Mouse (Mus musculus) forebrain, embryonic 14.5 days (tissue): ENCODE data around the gene Adamts3. TPM values are rescaled to one million over a fixed set of nuclear protein-coding genes. Genes with fewer than 3 reads are reported as not detected.

Source experiments
- ATAC-seq: fragments of 200-750 bp; cut with Nextera tagmentation; 2 replicates; pipeline ENCODE4 v1.8.0; 2017; ENCODE audit warnings: mild to moderate bottlenecking, moderate library complexity
- DNase-seq: peaks from one replicate; pipeline ENCODE4 v3.0.0-alpha.2; 2015; ENCODE audit warnings: low spot score
- H3K27ac ChIP-seq: fragments of 300-500 bp; sonication (generic); 2 replicates; pipeline ENCODE4 v1.5.1; 2014; ENCODE audit warnings: low read depth, mild to moderate bottlenecking, control low read depth, low read length, moderate library complexity
- H3K27me3 ChIP-seq: fragments of 300-500 bp; sonication (generic); replicated peaks from 2 replicates; pipeline ENCODE4 v1.6.1; 2014; ENCODE audit warnings: low read length, control low read depth, mixed read lengths; ENCODE audit not compliant: control insufficient read depth, insufficient read depth
- H3K36me3 ChIP-seq: fragments of 300-500 bp; sonication (generic); 2 replicates; pipeline ENCODE4 v1.6.1; 2014; ENCODE audit warnings: low read length, control low read depth; ENCODE audit not compliant: control insufficient read depth, insufficient read depth
- H3K4me1 ChIP-seq: fragments of 300-500 bp; sonication (generic); 2 replicates; pipeline ENCODE4 v1.6.1; 2014; ENCODE audit warnings: antibody characterized with exemption, low read length, control low read depth; ENCODE audit not compliant: control insufficient read depth, insufficient read depth
- H3K4me2 ChIP-seq: fragments of 300-500 bp; sonication (generic); 2 replicates; pipeline ENCODE4 v1.6.1; 2014; ENCODE audit warnings: mild to moderate bottlenecking, control low read depth, low read length
- H3K4me3 ChIP-seq: fragments of 300-500 bp; sonication (generic); 2 replicates; pipeline ENCODE4 v1.5.1; 2014; ENCODE audit warnings: low read depth, low read length, control low read depth
- H3K9ac ChIP-seq: fragments of 300-500 bp; sonication (generic); 2 replicates; pipeline ENCODE4 v1.6.1; 2014; ENCODE audit warnings: mild to moderate bottlenecking, low read length, control low read depth, moderate library complexity
- H3K9me3 ChIP-seq: fragments of 300-500 bp; sonication (generic); replicated peaks from 2 replicates; pipeline ENCODE4 v1.6.1; 2016; ENCODE audit warnings: low read length, control low read depth, mixed read lengths; ENCODE audit not compliant: control insufficient read depth
- WGBS: fragments of 180-500 bp; shearing (Covaris S2); extraction: QIAGEN DNeasy Blood & Tissue Kit; methylation state at CpG from one replicate; pipeline ENCODE4 v1.1.7; 2014; 5-methylcytosine and 5-hydroxymethylcytosine counted together
- polyA plus RNA-seq: library from polyadenylated mRNA; unstranded; fragments of >200 nt; fragmentation: Nextera tagmentation; extraction: Ambion mirVana; gene quantifications from 2 replicates; pipeline ENCODE4 v1.2.1, GENCODE M21; 2014

Adamts3 gene
- polyA plus RNA-seq, 1 experiment from 2014 or later = 14.6 TPM

DNA sequence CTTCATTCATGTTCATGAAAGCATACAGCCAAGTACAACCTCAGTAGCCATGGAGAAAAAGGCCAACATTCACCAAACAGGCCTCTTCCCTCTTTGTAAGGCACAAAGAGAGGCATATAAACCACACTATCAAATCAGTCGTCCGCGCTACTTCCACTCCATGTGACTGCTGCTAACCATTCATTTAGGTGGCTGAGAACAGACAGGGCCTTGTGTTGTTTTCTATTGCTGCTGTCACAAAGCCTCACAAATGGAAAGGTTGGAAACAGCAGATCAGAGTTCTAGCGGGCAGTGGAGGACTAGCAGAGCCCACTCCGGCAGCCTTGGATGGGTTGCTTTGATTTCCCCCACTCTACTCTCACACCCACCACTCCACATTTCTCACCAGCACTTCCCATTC is 98.5 kb downstream of the Adamts3 start:
- peak; percentile 60; the same call in 1 of the 2 replicates for ATAC-seq
- peak; percentile 12 for DNase-seq
- H3K36me3 ChIP-seq = no peaks in the 10 kb centered on the region
- 30% methylated on average over 5 of the region's 5 CpGs for WGBS
- H3K27ac ChIP-seq = no peak overlapping the region
- no peaks in the 10 kb centered on the region for H3K27me3 ChIP-seq
- no peaks in the 10 kb centered on the region for H3K4me1 ChIP-seq
- no peak overlapping the region for H3K4me3 ChIP-seq
- no peak overlapping the region for H3K4me2 ChIP-seq
- H3K9me3 ChIP-seq = no peaks in the 10 kb centered on the region
- no peak overlapping the region for H3K9ac ChIP-seq

DNA sequence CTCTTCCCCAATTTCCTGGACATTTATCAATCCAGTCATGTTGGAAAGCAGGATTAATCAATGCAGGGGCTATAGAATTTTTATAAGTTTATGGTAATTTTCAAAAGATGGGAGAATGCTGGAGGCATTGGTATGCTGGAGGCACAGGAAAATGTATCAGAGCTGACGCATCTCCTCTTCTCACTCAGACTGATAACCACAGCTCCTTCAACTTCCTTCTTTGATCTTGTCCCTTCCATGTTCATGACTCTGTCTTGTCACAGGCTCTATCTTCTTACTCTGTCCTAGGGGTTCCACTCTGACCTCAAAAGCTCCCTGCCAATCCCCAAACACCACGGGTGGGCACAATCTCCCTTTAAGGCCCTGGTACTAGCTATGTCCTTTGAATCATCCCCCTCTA is 103.3 kb downstream of the Adamts3 start:
- H3K4me3 ChIP-seq = no peak overlapping the region
- ATAC-seq (no peak), DNase-seq (no peak)
- no peaks in the 10 kb centered on the region for H3K9me3 ChIP-seq
- WGBS = 91% methylated on average over 2 of the region's 2 CpGs
- H3K27me3 ChIP-seq = no peaks in the 10 kb centered on the region
- H3K36me3 ChIP-seq = no peaks in the 10 kb centered on the region
- H3K27ac ChIP-seq = no peak overlapping the region
- no peak overlapping the region for H3K9ac ChIP-seq
- no peak overlapping the region for H3K4me2 ChIP-seq
- no peaks in the 10 kb centered on the region for H3K4me1 ChIP-seq

DNA sequence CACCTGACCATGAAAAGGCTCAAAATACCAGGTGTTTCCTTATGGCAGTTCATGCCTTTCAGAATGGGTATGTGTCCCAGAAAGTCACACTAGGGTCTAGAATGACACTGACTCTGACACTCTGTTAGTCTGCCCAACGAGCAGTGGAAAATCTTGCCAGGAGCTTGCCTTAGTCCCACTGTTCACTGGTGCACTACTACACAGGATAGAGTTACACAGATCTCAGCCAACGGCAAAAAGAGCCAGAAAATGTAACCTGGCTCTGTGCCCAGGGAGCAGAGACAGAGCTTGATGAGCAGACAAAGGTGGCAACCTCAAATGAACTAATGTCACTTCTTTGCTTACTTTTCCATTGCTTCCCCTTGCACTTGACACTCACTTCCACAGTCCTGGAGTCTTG is 104.5 kb downstream of the Adamts3 start:
- Histone ChIP-seq H3K4me1 (no peaks in the 10 kb centered on the region), H3K4me3 (no peak overlapping the region), H3K36me3 (no peaks in the 10 kb centered on the region), H3K27me3 (no peaks in the 10 kb centered on the region), H3K9ac (no peak overlapping the region), H3K9me3 (no peaks in the 10 kb centered on the region), H3K4me2 (no peak overlapping the region), H3K27ac (no peak overlapping the region)
- DNase-seq = peak; percentile 30
- 24% methylated on average over 2 of the region's 2 CpGs for WGBS
- no peak for ATAC-seq

DNA sequence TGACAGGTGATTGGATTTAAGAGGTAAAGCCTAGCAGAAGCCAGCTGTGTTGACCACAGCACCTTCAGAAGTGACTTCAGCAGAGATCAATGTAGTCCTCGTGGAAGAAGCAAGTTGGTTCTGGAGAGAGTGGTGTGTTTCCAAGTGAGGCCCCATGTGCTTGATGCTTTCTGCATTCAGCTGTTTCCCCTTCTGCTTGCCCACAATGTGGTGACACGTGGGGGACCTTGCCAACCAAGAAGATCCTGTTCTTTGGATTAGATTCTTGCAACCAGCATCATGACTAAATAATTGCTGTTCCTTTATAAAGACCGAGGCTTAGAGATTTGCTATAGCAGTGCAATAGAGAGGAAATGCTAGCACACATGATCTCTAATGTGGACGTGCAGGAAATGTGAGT is 105.7 kb downstream of the Adamts3 start:
- H3K27ac ChIP-seq = no peak overlapping the region
- WGBS = 75% methylated on average over 4 of the region's 4 CpGs
- no peaks in the 10 kb centered on the region for H3K36me3 ChIP-seq
- H3K9me3 ChIP-seq = no peaks in the 10 kb centered on the region
- no peak overlapping the region for H3K4me2 ChIP-seq
- H3K9ac ChIP-seq = no peak overlapping the region
- no peak overlapping the region for H3K4me3 ChIP-seq
- no peak for ATAC-seq
- H3K4me1 ChIP-seq = no peaks in the 10 kb centered on the region
- no peaks in the 10 kb centered on the region for H3K27me3 ChIP-seq
- DNase-seq = no peak

DNA sequence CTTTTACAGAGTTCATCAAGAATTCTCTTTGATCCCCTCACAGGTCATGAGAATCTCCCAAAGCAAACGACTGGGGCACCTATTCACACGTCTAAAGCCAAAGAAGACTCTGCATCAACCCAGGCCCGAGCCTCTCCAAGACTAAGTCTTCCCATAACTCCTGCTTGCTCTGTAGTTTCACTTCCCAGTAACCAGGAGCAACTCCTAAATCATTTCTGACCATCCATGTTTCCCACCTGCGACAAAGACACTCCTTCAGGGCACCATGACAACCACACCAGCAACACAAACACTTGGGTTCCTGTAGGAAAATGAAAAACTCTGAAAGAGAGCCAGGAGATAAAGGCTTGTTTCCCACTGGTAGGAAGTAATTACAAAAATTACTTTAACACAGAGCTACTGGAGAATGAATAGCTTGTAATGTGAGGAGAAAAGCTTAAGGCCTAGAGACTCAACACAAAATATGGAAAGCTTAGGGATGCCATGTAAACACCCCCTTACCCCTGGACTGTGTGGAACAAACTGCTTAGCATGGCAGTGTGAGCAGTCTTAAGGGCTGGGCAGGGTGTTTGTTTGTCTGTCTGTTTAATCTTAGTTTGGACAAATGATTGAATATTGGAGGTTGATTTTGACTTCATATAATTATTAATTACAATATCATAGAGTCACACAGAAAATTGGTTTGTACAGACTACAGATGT is 112.3 kb downstream of the Adamts3 start:
- WGBS = 36% methylated on average over 4 of the region's 4 CpGs
- no peak overlapping the region for H3K4me3 ChIP-seq
- DNase-seq (peak; percentile 5), ATAC-seq (peak; percentile 40; the same call in 1 of the 2 replicates)
- H3K4me1 ChIP-seq = no peaks in the 10 kb centered on the region
- no peaks in the 10 kb centered on the region for H3K27me3 ChIP-seq
- no peaks in the 10 kb centered on the region for H3K9me3 ChIP-seq
- H3K4me2 ChIP-seq = no peak overlapping the region
- H3K9ac ChIP-seq = no peak overlapping the region
- H3K36me3 ChIP-seq = no peaks in the 10 kb centered on the region
- H3K27ac ChIP-seq = no peak overlapping the region

DNA sequence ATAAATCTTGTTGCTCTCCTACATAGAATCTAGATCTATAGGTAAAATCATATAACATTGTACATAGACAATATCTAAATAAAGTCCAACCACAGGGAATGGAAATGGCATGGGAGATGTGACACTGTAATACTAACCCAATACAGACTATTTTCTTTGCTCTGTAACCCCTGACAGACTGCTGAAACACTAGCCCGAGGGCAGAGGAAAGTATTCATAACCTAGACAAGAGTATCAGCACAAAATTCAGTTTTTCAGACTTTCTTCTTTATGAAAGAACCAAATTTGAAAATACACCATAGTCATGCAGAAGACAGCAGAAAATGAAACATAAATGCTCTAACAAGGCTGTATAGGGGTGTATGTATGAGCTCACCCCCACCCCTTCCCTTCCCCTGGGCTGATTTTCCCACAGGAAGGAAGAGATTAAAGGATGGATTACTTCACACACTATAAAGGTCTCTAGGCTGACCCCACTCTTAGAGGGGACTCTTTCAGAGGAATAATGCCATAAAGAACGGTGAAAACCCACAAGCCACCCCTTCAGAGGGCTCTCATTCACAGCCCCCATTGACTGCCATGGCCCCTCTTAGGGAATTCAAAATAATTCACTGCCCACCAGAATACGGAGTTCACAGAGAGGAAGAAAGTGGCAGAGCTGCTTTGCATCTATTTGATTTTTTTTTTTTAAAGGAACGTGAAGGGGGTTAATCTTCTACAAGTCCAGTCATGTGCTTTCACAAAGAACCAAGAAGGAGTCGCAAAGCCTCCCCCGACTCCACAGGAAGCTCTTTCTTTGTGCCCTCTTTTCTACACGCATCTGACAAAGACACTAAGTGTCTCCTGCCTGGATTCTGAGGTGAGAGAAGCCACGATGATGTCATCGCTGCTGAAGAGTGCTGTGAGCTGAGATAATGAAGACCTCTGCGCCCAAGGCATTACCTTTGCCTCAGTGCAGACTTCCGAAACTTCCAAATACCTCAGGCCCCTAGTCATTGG is 119.6 kb downstream of the Adamts3 start:
- Histone ChIP-seq H3K9me3 (no peaks in the 10 kb centered on the region), H3K4me2 (peak overlapping the region; percentile 25; the same call in 1 of the 2 replicates), H3K27ac (no peak overlapping the region), H3K4me1 (0 out of 2 replicates have a peak, but pooled peaks cover 6% of the 10 kb centered on the region), H3K4me3 (no peak overlapping the region), H3K36me3 (no peaks in the 10 kb centered on the region), H3K9ac (no peak overlapping the region), H3K27me3 (no peaks in the 10 kb centered on the region)
- WGBS = 1% methylated on average over 11 of the region's 11 CpGs
- peak; percentile 64 for DNase-seq
- ATAC-seq = peak; percentile 88

DNA sequence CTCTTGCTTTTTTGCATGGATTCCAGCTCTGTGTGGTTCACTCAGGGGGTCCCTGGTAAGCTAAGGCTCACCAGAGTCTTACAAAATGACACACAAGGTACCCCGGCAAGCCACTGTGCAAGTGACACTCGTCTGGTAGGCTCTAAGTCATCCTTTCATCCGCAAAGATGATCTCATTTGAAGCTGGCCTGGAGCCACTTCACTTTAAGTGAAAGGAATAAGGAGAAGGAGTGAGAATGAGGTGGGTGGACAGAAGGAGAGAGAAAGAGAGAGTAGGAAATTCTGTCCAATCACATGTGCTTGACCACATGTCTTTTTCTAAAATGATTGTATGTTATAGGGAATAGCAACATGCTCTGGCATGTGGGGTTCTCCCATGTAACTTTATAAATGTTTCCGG is 122.8 kb downstream of the Adamts3 start:
- Histone ChIP-seq H3K27ac (no peak overlapping the region), H3K4me2 (no peak overlapping the region), H3K9me3 (no peaks in the 10 kb centered on the region), H3K27me3 (no peaks in the 10 kb centered on the region), H3K36me3 (no peaks in the 10 kb centered on the region), H3K4me3 (no peak overlapping the region), H3K9ac (no peak overlapping the region), H3K4me1 (0 out of 2 replicates have a peak, but pooled peaks cover 6% of the 10 kb centered on the region)
- WGBS = 50% methylated on average over 4 of the region's 4 CpGs
- ATAC-seq (no peak), DNase-seq (peak; percentile 7)

DNA sequence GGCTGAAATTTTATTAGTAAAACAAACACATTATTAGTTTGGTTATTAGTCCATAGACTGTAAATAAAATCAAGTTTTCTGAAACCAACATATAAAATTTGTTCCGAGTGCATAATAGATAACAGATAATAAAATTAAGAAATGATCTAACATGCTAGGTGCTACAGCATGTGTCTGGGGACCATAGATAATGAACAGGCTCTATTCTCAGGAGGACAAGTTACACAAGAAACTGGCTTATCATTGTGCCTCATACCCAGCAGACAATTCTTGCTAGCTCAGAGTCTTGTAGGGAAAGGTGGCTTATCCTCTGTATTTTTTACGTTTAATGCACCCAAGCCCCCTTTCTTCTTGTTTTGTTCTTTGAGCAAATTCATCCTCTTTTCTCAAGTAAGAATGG is 131.3 kb downstream of the Adamts3 start:
- Histone ChIP-seq H3K4me3 (no peak overlapping the region), H3K4me2 (no peak overlapping the region), H3K9me3 (no peaks in the 10 kb centered on the region), H3K27ac (no peak overlapping the region), H3K27me3 (no peaks in the 10 kb centered on the region), H3K36me3 (no peaks in the 10 kb centered on the region), H3K9ac (no peak overlapping the region), H3K4me1 (no peaks in the 10 kb centered on the region)
- no peak for DNase-seq
- no peak for ATAC-seq
- WGBS = 93% methylated on average over 2 of the region's 2 CpGs
